Mouse (Mus musculus): ENCODE data around the gene Dlgap3. TPM values are rescaled to one million over a fixed set of nuclear protein-coding genes. Genes with fewer than 3 reads are reported as not detected.

The Dlgap3 gene
- total RNA-seq, 2 experiments from 2014 or later: 396 to 399 TPM

DNA sequence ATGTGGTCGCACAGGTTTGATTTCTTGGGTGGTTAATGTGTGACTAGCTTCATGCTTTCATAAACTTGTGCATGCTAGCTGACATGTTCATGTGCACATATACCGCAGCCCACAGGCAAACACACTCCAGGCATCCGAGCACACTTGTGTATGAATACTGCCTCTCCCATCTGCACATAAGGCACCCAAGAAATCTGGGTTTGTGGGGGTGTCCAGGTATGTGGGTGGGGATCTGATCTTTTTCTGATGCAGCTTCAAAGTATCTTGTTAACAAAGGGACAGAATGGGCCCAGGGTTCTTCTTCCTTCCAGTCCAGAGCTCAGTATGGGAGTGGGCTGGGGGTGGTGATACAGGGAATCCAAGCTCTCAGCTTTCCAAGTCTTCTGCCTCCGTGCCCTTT, 3.6 kb downstream of the Dlgap3 start:
- peak; percentile 45 to 88 for DNase-seq (ENCODE audit: low spot score in 2 of 2)
- intact Hi-C loops (cut with DNase I): no loop called here

- peak; percentile 28 to 46 for DNase-seq (ENCODE audit: low spot score in 2 of 2)
- intact Hi-C loops (cut with DNase I): no loop called here
These were observed 4.5 kb downstream of the Dlgap3 start for GRCm38 (mm10) chr4:127173461-127173860.

GRCm38 (mm10) chr4:127174075-127174899, 5.3 kb downstream of the Dlgap3 start:
- intact Hi-C loops (cut with DNase I): loop anchor here (1.0 to 2.0 kb wide), 2 partner anchors 29 to 52 kb away; no protein-coding TSS in a partner anchor

DNA sequence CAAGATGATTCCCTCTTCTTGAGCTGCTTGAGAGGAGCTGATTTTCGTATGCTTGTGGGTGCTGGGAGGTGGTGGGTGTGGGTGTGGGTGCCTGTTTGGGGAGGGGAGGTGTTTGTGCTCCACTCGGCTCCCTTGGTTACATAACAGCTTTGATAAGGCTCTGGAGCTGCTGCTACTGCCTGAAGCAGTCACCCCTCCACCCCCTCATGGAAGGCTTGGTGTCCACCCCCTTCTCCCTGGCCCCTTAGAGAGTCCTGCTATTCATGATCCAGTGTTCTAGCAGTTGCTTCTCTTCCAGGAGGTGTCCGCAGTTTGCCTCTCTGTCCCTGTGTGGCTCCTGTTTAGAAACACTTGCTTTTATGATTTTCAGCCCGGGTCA, 5.9 kb downstream of the Dlgap3 start:
- intact Hi-C loops (cut with DNase I): loop anchor here (1.0 to 2.0 kb wide), 2 partner anchors 28 to 51 kb away; no protein-coding TSS in a partner anchor
- DNase-seq (ENCODE audit: low spot score in 2 of 2): peak; percentile 62 to 89

More at GRCm38 (mm10) chr4:127174075-127174899, 5.3 kb downstream of the Dlgap3 start:
- DNase-seq (ENCODE audit: low spot score in 2 of 2): peak; percentile 40 to 92

- peak; percentile 39 to 88 for DNase-seq (ENCODE audit: low spot score in 2 of 2)
These were observed 9.0 kb downstream of the Dlgap3 start for GRCm38 (mm10) chr4:127177961-127178360.

DNA sequence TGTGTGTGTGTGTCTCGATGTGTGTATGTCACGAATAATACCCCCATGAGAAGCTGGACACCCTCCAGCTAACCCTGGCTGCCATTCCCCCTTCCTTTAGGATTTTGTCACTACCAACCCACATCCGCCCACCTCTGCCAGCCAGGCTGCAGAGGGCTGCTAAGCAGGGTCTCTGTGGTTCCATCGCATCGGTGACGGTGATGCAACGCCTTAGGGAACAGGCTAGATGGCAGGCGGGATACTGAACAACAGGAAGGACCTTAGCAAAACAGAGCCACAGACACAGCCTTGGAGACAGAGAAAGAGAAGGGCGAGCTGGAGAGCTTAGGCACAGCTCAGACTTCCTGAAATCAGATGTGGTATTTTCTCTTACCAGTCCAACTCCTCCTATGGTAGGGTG, 9.7 kb downstream of the Dlgap3 start:
- intact Hi-C loops (cut with DNase I): no loop called here
- peak in 1 of 2 experiments; percentile 70 for DNase-seq (ENCODE audit: low spot score in 2 of 2)

More at GRCm38 (mm10) chr4:127177961-127178360, 9.0 kb downstream of the Dlgap3 start:
- intact Hi-C loops (cut with DNase I): no loop called here

DNA sequence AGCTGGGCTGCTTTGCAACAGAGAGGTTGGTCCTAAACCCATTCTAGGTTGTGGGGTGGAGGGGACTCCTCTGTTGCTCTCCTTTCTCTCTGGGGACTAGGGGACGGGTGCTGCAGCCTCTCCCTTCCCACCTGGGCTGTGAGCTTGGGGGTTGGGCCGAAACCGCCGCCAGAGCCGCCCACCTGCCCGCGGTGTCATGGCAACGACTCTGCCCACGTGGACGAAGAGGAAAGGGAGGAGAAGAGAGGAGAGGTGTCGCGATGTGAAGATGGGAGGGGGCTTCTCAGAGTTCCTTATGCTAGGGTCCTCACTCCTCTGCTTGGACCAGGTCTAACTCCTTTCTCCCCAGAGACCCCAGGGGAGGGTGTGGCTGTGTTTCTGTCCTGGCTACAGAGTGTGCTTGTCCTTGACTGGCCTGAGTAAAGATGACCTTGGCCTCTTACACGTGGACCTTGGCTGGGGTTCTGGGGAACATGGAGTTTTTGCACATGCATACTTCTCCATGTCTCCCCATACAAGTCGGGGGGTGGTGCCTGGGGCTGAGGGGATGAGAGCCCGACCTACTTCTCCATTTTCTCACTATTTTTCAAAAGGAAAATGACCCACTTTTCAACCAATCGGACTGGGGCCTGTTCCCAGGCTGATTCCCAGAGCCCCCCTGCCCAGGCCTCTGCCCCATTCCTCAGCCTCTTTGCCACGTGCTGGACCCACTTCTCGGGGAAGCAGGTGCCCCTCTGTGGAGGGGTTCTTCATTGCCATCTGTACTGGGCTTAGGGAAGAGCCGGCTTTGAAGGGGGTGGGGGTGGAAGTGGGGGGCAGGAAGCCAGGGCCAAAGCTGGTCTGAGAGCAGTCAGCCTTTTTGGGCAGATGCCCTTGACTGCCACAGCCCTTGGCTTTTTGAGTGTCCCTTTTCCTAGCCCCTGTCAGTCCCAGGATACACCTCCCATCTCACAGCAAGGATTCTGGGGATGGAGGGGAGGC, 10.8 kb downstream of the Dlgap3 start:
- peak; percentile 65 to 86 for DNase-seq (ENCODE audit: low spot score in 2 of 2)
- intact Hi-C loops (cut with DNase I): no loop called here

- no peak for DNase-seq (ENCODE audit: low spot score in 2 of 2)
- intact Hi-C loops (cut with DNase I): no loop called here
These were observed 11.4 kb downstream of the Dlgap3 start for GRCm38 (mm10) chr4:127180450-127180840.

GRCm38 (mm10) chr4:127181010-127181409, 12.0 kb downstream of the Dlgap3 start:
- no peak for DNase-seq (ENCODE audit: low spot score in 2 of 2)
- intact Hi-C loops (cut with DNase I): no loop called here

- no peak for DNase-seq (ENCODE audit: low spot score in 2 of 2)
- intact Hi-C loops (cut with DNase I): no loop called here
These were observed 14.9 kb downstream of the Dlgap3 start for GRCm38 (mm10) chr4:127183867-127184266.

GRCm38 (mm10) chr4:127190921-127191320, 21.9 kb downstream of the Dlgap3 start:
- intact Hi-C loops (cut with DNase I): no loop called here
- no peak for DNase-seq (ENCODE audit: low spot score in 2 of 2)

DNA sequence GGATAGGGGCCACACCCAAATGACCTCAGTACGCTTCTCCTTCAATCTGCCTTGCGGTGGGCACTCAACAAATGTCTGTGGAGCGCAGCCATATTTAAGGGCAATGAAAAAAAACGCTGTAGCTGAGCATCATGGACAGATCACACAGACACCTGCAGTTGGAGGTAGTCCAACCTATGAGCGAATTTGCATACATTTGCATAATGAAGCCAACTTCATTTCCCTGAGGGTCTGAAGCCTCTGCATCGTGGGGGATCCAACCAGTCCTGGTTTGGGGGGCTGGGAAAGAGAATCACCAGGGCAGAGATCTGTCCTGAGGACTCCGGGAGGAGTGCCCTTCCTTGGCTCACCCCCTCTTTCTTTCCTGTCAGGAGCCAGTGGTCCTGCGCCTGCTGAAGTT, 23.7 kb downstream of the Dlgap3 start:
- intact Hi-C loops (cut with DNase I): no loop called here
- DNase-seq (ENCODE audit: low spot score in 2 of 2): no peak

DNA sequence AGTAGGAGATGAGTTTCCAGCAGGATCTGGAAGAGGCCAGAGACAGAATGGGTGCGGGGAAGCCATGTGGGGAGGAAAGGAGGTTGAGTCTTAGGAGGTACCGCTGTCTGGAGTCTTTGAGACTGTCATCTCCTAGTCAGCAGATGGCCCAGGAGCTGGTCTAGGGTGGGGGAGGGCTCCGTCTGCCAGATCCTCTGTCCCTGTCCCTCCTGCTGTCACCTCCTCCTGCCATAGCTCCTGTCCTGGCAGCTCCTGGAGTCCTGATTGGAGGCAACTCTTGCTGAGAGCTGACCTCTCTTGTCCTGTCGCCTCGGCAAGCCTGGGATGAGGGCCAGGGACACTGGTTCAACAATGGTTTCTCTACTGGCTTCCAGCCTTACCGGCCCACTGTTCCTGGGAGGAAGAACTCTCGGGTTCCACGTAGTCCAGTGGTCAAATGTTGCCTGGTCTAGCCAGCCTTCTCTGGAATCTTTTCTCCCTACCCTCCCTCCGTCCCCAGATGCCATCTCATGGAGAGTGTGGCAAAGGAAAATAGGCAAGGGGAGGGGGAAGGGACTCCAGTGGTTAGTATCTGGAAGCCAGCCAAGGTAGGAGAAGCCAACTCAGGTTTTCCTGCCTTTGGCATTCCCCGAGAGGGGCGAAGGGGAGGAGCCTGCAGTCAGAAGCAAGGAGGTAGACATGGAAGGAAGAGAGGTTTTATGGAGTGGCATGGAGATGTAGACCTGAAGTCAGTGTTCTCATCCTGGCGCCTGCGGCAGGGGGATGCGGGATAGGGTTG, 24.6 kb downstream of the Dlgap3 start:
- intact Hi-C loops (cut with DNase I): no loop called here
- DNase-seq (ENCODE audit: low spot score in 2 of 2): no peak

- intact Hi-C loops (cut with DNase I): no loop called here
- no peak for DNase-seq (ENCODE audit: low spot score in 2 of 2)
These were observed 25.7 kb downstream of the Dlgap3 start for GRCm38 (mm10) chr4:127194477-127195269.

DNA sequence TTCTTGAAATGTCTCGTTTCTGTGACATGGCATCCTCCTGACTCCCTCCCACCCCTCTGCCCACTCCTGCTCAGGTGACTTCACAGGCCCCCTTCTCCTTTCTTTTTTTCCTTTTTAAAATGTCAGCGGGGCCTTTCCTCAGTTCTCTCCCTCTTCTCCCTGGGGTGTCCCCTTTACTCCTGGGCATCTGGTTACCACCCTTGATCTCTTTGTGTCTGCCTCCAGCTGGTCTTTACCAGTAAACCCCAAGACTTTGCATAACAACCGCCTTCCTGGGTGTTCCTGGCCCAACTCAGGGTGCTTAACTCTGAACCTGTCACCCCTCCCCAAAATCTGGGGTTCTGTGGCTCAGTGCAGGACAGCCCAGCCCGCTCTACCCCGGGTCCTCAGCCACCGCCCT, 29.6 kb downstream of the Dlgap3 start:
- no peak for DNase-seq (ENCODE audit: low spot score in 2 of 2)
- intact Hi-C loops (cut with DNase I): no loop called here

- no peak for DNase-seq (ENCODE audit: low spot score in 2 of 2)
- intact Hi-C loops (cut with DNase I): no loop called here
These were observed 30.4 kb downstream of the Dlgap3 start for GRCm38 (mm10) chr4:127199406-127199805.

DNA sequence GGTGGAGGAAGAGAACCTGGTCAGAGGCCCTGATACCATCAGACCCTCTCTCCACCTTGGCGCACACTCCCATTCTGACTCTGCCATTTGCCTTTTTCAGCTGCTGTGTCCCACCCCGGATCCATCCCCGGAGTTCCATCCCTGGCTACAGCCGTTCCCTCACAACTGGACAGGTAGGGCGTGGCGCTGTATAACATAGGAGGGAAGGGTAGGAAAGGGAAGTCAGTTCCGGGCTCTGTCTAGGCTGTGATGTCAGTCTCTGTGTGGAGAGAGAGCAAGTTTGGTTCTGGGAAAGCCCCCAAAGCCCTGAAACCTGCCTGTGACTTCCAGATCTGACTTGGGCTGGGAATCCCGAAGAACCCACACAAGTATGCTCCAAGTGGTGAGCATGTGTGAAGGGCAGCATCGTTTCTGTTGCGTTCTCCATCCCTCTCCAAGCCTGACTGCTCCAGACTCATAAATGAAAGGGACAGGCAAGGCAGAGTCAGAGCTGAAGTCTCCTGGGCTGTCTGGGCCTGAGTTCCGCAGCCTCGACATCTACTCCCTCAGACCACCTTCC, 31.2 kb downstream of the Dlgap3 start:
- no peak for DNase-seq (ENCODE audit: low spot score in 2 of 2)
- intact Hi-C loops (cut with DNase I): no loop called here
